Mouse (Mus musculus) forebrain, embryonic 15.5 days (tissue): ENCODE results near the gene Fam107a. TPM values are rescaled to one million over a fixed set of nuclear protein-coding genes. Genes with fewer than 3 reads are reported as not detected.

Source experiments
- ATAC-seq: fragments of 200-750 bp; cut with Nextera tagmentation; replicated peaks from 2 replicates; pipeline ENCODE4 v1.8.0; 2017; ENCODE audit warnings: mild to moderate bottlenecking, moderate TSS enrichment, moderate library complexity
- H3K27ac ChIP-seq: fragments of 300-500 bp; sonication (generic); replicated peaks from 2 replicates; pipeline ENCODE4 v1.5.1; 2015; ENCODE audit warnings: mild to moderate bottlenecking, inconsistent platforms
- H3K27me3 ChIP-seq: fragments of 300-500 bp; sonication (generic); 2 replicates; pipeline ENCODE4 v1.6.1; 2015; ENCODE audit warnings: inconsistent platforms
- H3K36me3 ChIP-seq: fragments of 300-500 bp; sonication (generic); 2 replicates; pipeline ENCODE4 v1.6.1; 2015; ENCODE audit warnings: mild to moderate bottlenecking, inconsistent platforms
- H3K4me1 ChIP-seq: fragments of 300-500 bp; sonication (generic); 2 replicates; pipeline ENCODE4 v1.6.1; 2015; ENCODE audit warnings: inconsistent platforms
- H3K4me2 ChIP-seq: fragments of 300-500 bp; sonication (generic); replicated peaks from 2 replicates; pipeline ENCODE4 v1.6.1; 2015; ENCODE audit warnings: mild to moderate bottlenecking, inconsistent platforms
- H3K4me3 ChIP-seq: fragments of 300-500 bp; sonication (generic); 2 replicates; pipeline ENCODE4 v1.5.1; 2015; ENCODE audit warnings: mild to moderate bottlenecking, inconsistent platforms
- H3K9ac ChIP-seq: fragments of 300-500 bp; sonication (generic); replicated peaks from 2 replicates; pipeline ENCODE4 v1.6.1; 2015; ENCODE audit warnings: mild to moderate bottlenecking, inconsistent platforms
- H3K9me3 ChIP-seq: fragments of 300-500 bp; sonication (generic); 2 replicates; pipeline ENCODE4 v1.6.1; 2016; ENCODE audit warnings: inconsistent platforms
- WGBS: fragments of 180-500 bp; shearing (Covaris S2); methylation state at CpG from one replicate; pipeline ENCODE4 v1.1.7; 2015; ENCODE audit warnings: mixed read lengths; 5-methylcytosine and 5-hydroxymethylcytosine counted together
- polyA plus RNA-seq: library from polyadenylated mRNA; unstranded; fragments of >200 nt; fragmentation: Nextera tagmentation; extraction: Ambion mirVana; gene quantifications from 2 replicates; pipeline ENCODE4 v1.2.1, GENCODE M21; 2015

Fam107a gene
- polyA plus RNA-seq, 1 experiment from 2014 or later: 0.24 TPM

GRCm38 (mm10) chr14:8334511-8334910 lies 16.7 kb upstream of the Fam107a start:
- H3K4me1 ChIP-seq: peaks cover 24% of the 10 kb centered on the region

DNA sequence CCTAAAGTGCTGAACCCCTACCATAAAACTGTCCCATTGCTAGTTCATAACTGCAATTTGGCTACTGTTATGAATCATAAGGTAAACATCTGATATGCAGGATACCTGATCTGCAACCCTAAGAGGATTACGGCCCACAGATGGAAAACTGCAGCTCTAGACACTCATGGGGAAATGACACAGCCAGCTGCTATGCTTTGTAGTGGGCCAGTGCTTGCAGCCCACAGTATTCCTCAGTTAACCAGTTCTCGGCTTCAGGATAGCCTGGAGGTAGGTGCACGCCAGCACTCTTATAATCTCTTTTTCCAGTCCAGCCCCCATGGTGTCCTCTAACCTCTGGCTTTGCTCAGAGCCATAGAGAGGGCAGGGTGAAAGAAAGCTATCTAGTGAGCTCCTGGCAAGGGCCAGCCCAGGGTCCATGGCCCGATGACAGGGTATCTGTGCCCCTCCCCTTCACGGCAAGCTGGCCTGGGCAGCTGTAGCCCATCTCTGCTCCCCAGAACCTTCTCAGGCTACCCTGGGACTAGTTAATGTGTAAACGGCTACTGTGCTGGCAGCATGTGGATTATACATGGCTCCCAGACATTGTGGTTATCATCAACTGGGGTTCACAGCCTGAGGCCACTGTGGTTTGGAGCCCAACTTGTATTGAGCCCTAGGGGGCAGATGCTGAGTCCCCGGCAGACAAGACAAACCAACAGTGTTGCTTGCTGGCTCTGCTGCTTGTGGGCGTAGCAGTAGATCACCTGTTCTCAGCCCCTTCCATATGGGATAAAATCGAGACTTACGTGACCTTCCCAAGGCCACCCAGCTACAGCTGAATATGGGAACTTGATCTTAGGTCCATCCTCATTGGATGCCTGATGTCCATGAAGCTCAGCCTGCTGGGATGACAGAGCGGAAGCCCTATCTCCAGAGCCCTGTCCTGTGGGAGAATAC lies 14.8 kb upstream of the Fam107a start:
- no peak for ATAC-seq
- WGBS: 89% methylated on average over 11 of the region's 11 CpGs

More at GRCm38 (mm10) chr14:8334511-8334910, 16.7 kb upstream of the Fam107a start:
- ATAC-seq: no peak
- Histone ChIP-seq H3K4me2 (no peak overlapping the region), H3K9ac (no peak overlapping the region), H3K27ac (no peak overlapping the region), H3K36me3 (no peaks in the 10 kb centered on the region), H3K27me3 (no peaks in the 10 kb centered on the region), H3K4me3 (no peak overlapping the region), H3K9me3 (no peaks in the 10 kb centered on the region)
- 79% methylated on average over 3 of the region's 3 CpGs for WGBS

DNA sequence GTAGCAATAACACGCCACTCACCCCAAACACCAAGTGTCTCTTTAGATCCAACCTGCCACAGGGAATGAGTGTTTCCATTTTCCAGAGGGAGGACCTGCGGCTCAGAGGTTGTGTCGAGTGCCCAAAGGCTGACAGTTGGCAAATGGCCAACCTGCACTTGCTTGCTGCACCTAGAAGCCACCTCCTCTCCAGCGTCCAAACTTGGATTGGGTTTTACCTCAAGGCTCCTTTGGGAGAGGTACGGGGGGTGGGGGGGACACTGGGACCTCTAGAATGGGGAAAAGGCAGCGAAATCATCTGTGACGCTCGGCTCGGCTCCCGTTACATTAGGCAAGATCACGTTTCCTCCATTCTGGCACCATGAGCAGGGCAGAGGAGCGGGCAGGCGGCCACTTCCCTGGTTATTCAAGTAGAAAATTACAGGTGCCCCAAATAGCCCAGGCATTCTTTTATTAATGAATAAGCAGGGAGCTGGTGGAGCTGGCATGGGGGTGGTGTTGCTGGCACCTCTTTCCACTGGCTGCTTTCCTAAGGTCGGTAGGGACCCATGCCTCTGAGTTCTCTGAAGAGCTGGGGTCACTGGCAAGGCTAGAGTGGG lies 13.6 kb upstream of the Fam107a start:
- ATAC-seq: peak; percentile 26; the same call in 1 of the 2 replicates
- Histone ChIP-seq H3K9ac (no peak overlapping the region), H3K4me1 (peaks cover 30% of the 10 kb centered on the region), H3K4me3 (no peak overlapping the region), H3K4me2 (0 out of 2 replicates have a peak overlapping the region, but pooled peaks have one; percentile 4), H3K9me3 (no peaks in the 10 kb centered on the region), H3K27ac (no peak overlapping the region; the same call in 1 of the 2 replicates), H3K36me3 (no peaks in the 10 kb centered on the region), H3K27me3 (no peaks in the 10 kb centered on the region)
- WGBS: 49% methylated on average over 14 of the region's 14 CpGs

More for the DNA sequence above, 14.8 kb upstream of the Fam107a start:
- Histone ChIP-seq H3K9ac (no peak overlapping the region), H3K27ac (no peak overlapping the region), H3K4me1 (peaks cover 30% of the 10 kb centered on the region), H3K36me3 (no peaks in the 10 kb centered on the region), H3K4me2 (no peak overlapping the region), H3K4me3 (no peak overlapping the region), H3K27me3 (no peaks in the 10 kb centered on the region), H3K9me3 (no peaks in the 10 kb centered on the region)

GRCm38 (mm10) chr14:8330390-8330789 lies 12.6 kb upstream of the Fam107a start:
- H3K9me3 ChIP-seq: no peaks in the 10 kb centered on the region
- peaks cover 30% of the 10 kb centered on the region for H3K4me1 ChIP-seq
- no peaks in the 10 kb centered on the region for H3K27me3 ChIP-seq
- WGBS: 60% methylated on average over 6 of the region's 6 CpGs
- no peak for ATAC-seq
- no peaks in the 10 kb centered on the region for H3K36me3 ChIP-seq
- no peak overlapping the region for H3K9ac ChIP-seq
- no peak overlapping the region for H3K4me2 ChIP-seq
- H3K4me3 ChIP-seq: no peak overlapping the region
- H3K27ac ChIP-seq: no peak overlapping the region

GRCm38 (mm10) chr14:8329552-8329951 lies 11.7 kb upstream of the Fam107a start:
- WGBS: 4% methylated on average over 4 of the region's 4 CpGs
- H3K9ac ChIP-seq: no peak overlapping the region
- H3K4me1 ChIP-seq: peaks cover 30% of the 10 kb centered on the region
- H3K27me3 ChIP-seq: no peaks in the 10 kb centered on the region
- H3K4me2 ChIP-seq: no peak overlapping the region
- no peaks in the 10 kb centered on the region for H3K36me3 ChIP-seq
- ATAC-seq: peak; percentile 68
- no peaks in the 10 kb centered on the region for H3K9me3 ChIP-seq
- H3K27ac ChIP-seq: peak overlapping the region; percentile 69
- H3K4me3 ChIP-seq: no peak overlapping the region

DNA sequence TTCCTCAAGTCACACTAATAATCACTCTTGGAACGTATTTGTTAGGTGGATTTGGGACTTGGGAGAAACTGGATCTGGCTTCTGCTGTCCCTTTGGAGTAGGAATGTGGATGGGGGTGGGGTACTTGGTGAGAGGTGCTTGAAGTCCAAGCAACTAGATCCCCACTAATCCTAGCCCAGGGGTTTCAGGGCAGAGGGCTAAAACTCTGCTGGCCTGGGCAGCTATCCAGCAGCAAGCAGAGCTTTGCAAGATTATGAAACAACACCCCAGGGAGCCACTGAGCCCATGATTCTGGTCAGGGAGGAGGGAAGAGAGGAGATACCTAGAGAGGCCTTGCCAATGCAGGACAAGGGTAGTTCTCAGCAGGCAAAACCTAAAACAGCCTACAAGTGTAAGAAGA lies 9.5 kb upstream of the Fam107a start:
- no peak overlapping the region for H3K4me2 ChIP-seq
- H3K4me1 ChIP-seq: peaks cover 30% of the 10 kb centered on the region
- no peak overlapping the region for H3K4me3 ChIP-seq
- no peak overlapping the region for H3K27ac ChIP-seq
- H3K9me3 ChIP-seq: no peaks in the 10 kb centered on the region
- H3K36me3 ChIP-seq: no peaks in the 10 kb centered on the region
- WGBS: 59% methylated on average over 1 of the region's 1 CpGs
- ATAC-seq: no peak
- H3K27me3 ChIP-seq: no peaks in the 10 kb centered on the region
- no peak overlapping the region for H3K9ac ChIP-seq

DNA sequence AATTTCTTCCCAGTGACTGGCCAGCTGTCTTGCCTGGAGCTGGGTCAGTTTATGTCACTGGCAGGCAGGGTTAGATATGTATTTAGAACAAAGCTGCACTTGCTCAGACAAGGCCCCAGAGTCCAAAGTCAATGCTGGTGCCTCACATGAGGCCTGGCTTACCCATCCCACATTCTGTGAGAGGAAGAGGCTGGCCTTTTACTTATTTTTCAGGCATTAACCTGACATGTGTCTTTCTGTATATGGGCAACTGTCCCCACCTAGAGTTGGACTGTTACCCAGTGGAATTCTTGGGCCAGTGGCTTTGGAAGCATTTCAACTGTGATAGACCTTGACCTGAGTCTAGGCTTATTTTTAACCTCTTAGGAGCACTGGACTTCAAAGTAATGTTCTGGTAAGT lies 9.1 kb upstream of the Fam107a start:
- H3K4me1 ChIP-seq: peaks cover 26% of the 10 kb centered on the region
- H3K9me3 ChIP-seq: no peaks in the 10 kb centered on the region
- no peak overlapping the region for H3K9ac ChIP-seq
- H3K27ac ChIP-seq: no peak overlapping the region
- H3K4me2 ChIP-seq: no peak overlapping the region
- H3K36me3 ChIP-seq: no peaks in the 10 kb centered on the region
- ATAC-seq: no peak
- H3K4me3 ChIP-seq: no peak overlapping the region
- H3K27me3 ChIP-seq: no peaks in the 10 kb centered on the region

DNA sequence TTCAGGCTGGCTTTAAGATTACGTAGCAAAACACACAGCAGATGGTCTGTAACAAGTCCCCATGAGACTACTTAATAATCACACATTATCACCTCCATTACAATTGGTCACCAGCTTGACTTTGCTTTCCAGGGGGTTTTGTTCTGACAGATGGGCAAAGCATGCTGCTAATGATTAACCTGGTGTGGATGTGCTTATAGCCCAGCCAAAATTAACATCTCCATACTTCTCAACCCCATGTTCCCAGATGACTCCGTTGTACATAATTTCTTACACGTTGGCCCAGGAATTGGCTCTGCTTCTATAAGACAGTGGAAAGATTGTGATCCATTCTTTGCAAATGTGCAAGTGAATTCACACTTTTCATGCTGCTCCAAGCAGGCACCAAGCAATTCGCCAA lies 7.9 kb upstream of the Fam107a start:
- Histone ChIP-seq H3K36me3 (no peaks in the 10 kb centered on the region), H3K9me3 (no peaks in the 10 kb centered on the region), H3K27me3 (no peaks in the 10 kb centered on the region), H3K27ac (no peak overlapping the region), H3K4me3 (no peak overlapping the region), H3K9ac (no peak overlapping the region), H3K4me1 (peaks cover 18% of the 10 kb centered on the region), H3K4me2 (no peak overlapping the region)
- ATAC-seq: peak; percentile 23
- WGBS: 51% methylated on average over 4 of the region's 4 CpGs

DNA sequence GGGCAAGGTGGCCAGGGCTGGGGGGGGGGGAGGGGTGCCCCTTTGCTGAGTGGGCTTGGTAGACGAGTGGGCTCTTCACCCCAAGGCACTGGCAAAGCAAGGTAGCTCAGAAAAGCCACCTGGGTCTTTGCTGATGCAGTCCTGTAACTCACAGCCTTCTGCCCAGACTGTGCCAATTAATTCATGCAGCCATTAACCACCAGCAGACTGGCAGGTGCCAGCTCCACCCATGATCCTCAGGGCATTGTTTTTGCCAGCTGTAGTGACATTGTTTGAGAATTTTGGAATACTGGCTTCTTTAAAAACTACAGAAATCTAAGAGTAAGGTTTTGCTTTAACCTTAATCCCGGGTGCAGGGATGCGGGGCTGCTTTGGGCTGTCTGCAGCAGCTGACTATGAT lies 2.7 kb upstream of the Fam107a start:
- H3K4me3 ChIP-seq: no peak overlapping the region
- WGBS: 58% methylated on average over 3 of the region's 3 CpGs
- H3K4me2 ChIP-seq: no peak overlapping the region
- no peak overlapping the region for H3K27ac ChIP-seq
- peaks cover 25% of the 10 kb centered on the region for H3K27me3 ChIP-seq
- H3K36me3 ChIP-seq: no peaks in the 10 kb centered on the region
- no peak for ATAC-seq
- H3K9ac ChIP-seq: no peak overlapping the region
- H3K9me3 ChIP-seq: no peaks in the 10 kb centered on the region
- H3K4me1 ChIP-seq: peaks cover 19% of the 10 kb centered on the region

DNA sequence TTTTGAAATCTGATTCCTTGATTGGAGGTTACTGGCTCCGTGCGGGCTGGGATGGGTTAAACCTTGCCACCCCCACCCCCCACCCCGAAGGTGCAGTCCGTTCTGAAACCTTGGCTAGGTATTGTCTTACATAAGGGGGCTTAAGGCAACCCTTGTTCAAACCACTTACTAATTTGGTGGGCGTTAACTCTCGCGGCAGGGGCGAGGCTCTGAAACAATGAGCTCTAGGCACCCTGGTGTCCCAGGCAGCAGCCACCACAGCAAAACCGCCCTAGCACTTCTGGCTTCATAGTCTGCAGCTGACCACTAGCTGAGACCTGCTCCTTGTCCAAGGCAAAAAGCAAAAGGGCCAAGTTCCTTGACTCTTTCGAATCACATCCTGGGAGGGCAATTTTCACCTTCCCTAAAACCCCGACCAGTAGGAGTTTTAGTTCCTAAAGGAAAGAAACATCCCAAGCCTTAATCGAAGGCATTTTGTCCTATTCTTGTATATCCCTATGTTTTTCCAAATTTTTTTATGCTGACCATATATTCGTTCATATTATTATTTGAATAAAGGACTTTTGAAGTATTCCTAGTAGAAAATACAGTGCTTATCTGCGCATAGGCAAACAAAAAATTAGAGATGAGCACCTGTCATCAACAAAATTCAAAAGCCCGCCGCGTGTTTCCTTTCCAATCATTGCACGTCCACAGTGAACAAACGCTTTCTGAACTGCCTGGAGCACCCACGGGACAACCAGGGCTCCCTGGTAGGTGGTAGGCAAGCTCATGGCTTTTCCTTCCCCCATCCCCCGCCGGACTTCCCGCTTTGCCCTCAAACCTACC lies 1.2 kb downstream of the Fam107a start:
- Histone ChIP-seq H3K27me3 (peaks cover 30% of the 10 kb centered on the region), H3K4me3 (peak overlapping the region; percentile 31), H3K9me3 (no peaks in the 10 kb centered on the region), H3K27ac (no peak overlapping the region), H3K4me2 (peak overlapping the region; percentile 47), H3K36me3 (no peaks in the 10 kb centered on the region), H3K4me1 (peaks cover 19% of the 10 kb centered on the region), H3K9ac (peak overlapping the region; percentile 35; the same call in 1 of the 2 replicates)
- ATAC-seq: no peak
- 2% methylated on average over 23 of the region's 23 CpGs for WGBS

DNA sequence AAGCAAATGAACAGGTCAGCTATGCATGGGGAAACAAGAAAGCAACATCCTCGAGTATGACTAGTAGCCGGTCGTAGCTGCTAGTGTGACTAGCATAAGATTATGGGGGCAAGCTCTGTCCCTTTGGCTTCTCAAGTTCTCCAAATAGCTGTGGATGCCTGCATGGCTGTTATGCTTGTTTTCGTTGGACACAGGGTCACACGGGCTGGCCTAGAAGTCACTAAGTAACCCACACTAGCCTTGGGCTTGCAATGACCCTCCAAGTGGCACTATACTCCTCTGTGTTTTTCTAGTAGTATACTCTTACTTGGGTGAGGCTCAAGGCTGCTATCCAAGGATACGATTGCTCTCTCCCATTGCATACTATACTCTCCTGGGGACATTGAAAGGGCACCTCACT lies 2.7 kb downstream of the Fam107a start:
- 82% methylated on average over 6 of the region's 6 CpGs for WGBS
- H3K9me3 ChIP-seq: no peaks in the 10 kb centered on the region
- H3K4me3 ChIP-seq: no peak overlapping the region
- no peak overlapping the region for H3K27ac ChIP-seq
- no peak overlapping the region for H3K9ac ChIP-seq
- H3K4me2 ChIP-seq: no peak overlapping the region
- H3K27me3 ChIP-seq: peaks cover 30% of the 10 kb centered on the region
- no peaks in the 10 kb centered on the region for H3K36me3 ChIP-seq
- H3K4me1 ChIP-seq: peaks cover 19% of the 10 kb centered on the region
- no peak for ATAC-seq

DNA sequence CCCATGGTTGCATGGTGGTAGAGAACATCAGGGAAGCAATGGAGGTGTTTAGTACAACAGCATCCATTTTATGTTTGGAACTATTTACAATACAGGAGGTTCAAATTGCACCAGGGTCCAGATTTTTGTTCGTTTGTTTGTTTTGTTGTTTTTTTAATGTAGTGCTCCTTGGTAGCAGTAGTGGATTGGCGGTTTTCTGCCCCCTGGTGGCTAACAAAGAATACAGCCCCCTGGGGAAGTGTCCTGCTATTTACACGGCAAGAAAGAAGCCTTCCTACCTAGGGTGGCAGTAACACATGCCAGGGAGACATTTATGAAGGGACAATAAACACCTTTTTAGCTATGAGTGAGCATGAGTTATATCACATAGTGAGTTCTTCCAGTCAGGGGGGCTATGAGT lies 3.3 kb downstream of the Fam107a start:
- H3K27ac ChIP-seq: no peak overlapping the region
- ATAC-seq: no peak
- H3K4me3 ChIP-seq: no peak overlapping the region
- no peak overlapping the region for H3K9ac ChIP-seq
- 30% methylated on average over 3 of the region's 3 CpGs for WGBS
- H3K36me3 ChIP-seq: no peaks in the 10 kb centered on the region
- peaks cover 30% of the 10 kb centered on the region for H3K27me3 ChIP-seq
- no peaks in the 10 kb centered on the region for H3K9me3 ChIP-seq
- H3K4me1 ChIP-seq: peaks cover 25% of the 10 kb centered on the region
- no peak overlapping the region for H3K4me2 ChIP-seq
